Mouse (Mus musculus) bone marrow, adult 2 months (tissue): ENCODE results near the gene Pex13.

Experiments
- CTCF ChIP-seq: fragments of 200-500 bp; IDR thresholded peaks from 2 replicates; pipeline ENCODE4 v1.5.1; 2011; ENCODE audit warnings: low read length, control low read depth; ENCODE audit not compliant: control insufficient read depth, insufficient read depth
- POLR2A ChIP-seq: fragments of 200-500 bp; IDR thresholded peaks from 2 replicates; pipeline ENCODE4 v1.6.1; 2011; ENCODE audit warnings: low read depth, mild to moderate bottlenecking, control low read depth, low read length, borderline replicate concordance; ENCODE audit not compliant: control insufficient read depth

- TF ChIP-seq POLR2A (no peak), CTCF (no peak)
Measured at GRCm38 (mm10) chr11:23682561-23682960, 16.8 kb upstream of the Pex13 start.
